Comparison of ENCODE assay signal across 15 mouse cellular contexts in genomic region chr8:104175848-104176527, GRCm38 (mm10). TPM values are rescaled to one million over a fixed set of nuclear protein-coding genes. Genes with fewer than 3 reads are reported as not detected.
A peak's percentile ranks its signal among the peaks of the same experiment; 100 is the strongest.
DNase-seq lines count a peak whose midpoint lies in the region; ATAC-seq lines count a peak whose summit lies in the region.
"Had no signal": no experiment of that assay in that cellular context is flagged by ENCODE, and none has a peak within 500 bp of the region (broad histone marks: within the 10 kb centered on the region; RNA-seq: fewer than 3 reads in every experiment).

No protein-coding gene starts in this region.

- peaks cover 26% of the 10 kb centered on the region for H3K27me3 ChIP-seq in limb, embryonic 11.5 days (ENCODE audit: control insufficient read depth, insufficient read depth, low read length)
- peaks cover 35% of the 10 kb centered on the region for H3K27me3 ChIP-seq in limb, embryonic 10.5 days (ENCODE audit: low read depth, poor library complexity, severe bottlenecking)

- 0 out of 2 replicates have a peak, but pooled peaks have one; percentile 32 for ATAC-seq in limb, embryonic 11.5 days (ENCODE audit: insufficient number of reproducible peaks, low FRiP score, low TSS enrichment, low read depth)
- peak; percentile 60 for ATAC-seq in granulocyte monocyte progenitor cell, adult 5-6 weeks (replicated peaks; ENCODE audit: poor library complexity, severe bottlenecking)
- ATAC-seq in megakaryocyte progenitor cell, adult 5-6 weeks (replicated peaks; ENCODE audit: poor library complexity) = peak; percentile 50
- no peak for ATAC-seq in megakaryocyte-erythroid progenitor cell, adult 5-6 weeks (replicated peaks; ENCODE audit: low FRiP score, low TSS enrichment, poor library complexity, severe bottlenecking)
- ATAC-seq: activated CD4-positive, CD25-positive, alpha-beta regulatory T cell, adult 4 months; intestine, postnatal 0 days; midbrain, embryonic 15.5 days had no signal

- no peaks in the 10 kb centered on the region for H3K4me1 ChIP-seq in limb, embryonic 11.5 days (ENCODE audit: control insufficient read depth, insufficient read depth, low read length)
- H3K4me1 ChIP-seq in limb, embryonic 10.5 days = peaks cover 5% of the 10 kb centered on the region

- WGBS in limb, embryonic 11.5 days = 79% methylated on average over 8 of the region's 8 CpGs
- WGBS in limb, embryonic 10.5 days = 81% methylated on average over 8 of the region's 8 CpGs

- no peak overlapping the region for H3K4me3 ChIP-seq in limb, embryonic 11.5 days (ENCODE audit: low read depth, low read length)
- no peak overlapping the region for H3K4me3 ChIP-seq in limb, embryonic 10.5 days
- H3K4me3 ChIP-seq: lung, embryonic 15.5 days; midbrain, embryonic 15.5 days had no signal

- H3K27ac ChIP-seq in limb, embryonic 11.5 days (replicated peaks; ENCODE audit: low read depth, low read length) = no peak overlapping the region
- H3K27ac ChIP-seq in limb, embryonic 10.5 days = no peak overlapping the region
- H3K27ac ChIP-seq: hindbrain, embryonic 14.5 days; lung, embryonic 15.5 days; midbrain, embryonic 15.5 days had no signal

- no peak for DNase-seq in limb, embryonic 11.5 days (ENCODE audit: low spot score)
- DNase-seq in limb, embryonic 10.5 days (ENCODE audit: low spot score) = no peak
- peak; percentile 31 to 39 for DNase-seq in B cell, adult 2 months
- DNase-seq in layer of hippocampus, adult 11-12 months (ENCODE audit: low spot score) = no peak
- DNase-seq: cerebellum, postnatal 25 days; kidney, postnatal 25 days had no signal

- H3K4me2 ChIP-seq in limb, embryonic 11.5 days (ENCODE audit: low read depth, severe bottlenecking) = no peak overlapping the region
- H3K4me2 ChIP-seq: hindbrain, embryonic 14.5 days; lung, embryonic 15.5 days; midbrain, embryonic 15.5 days had no signal

- no peaks in the 10 kb centered on the region for H3K9me3 ChIP-seq in limb, embryonic 11.5 days (ENCODE audit: control insufficient read depth, low read length)
- H3K9me3 ChIP-seq in limb, embryonic 10.5 days (replicated peaks) = no peaks in the 10 kb centered on the region; the same call in 1 of the 2 replicates
- H3K9me3 ChIP-seq: lung, embryonic 15.5 days; midbrain, embryonic 15.5 days had no signal

- H3K9ac ChIP-seq in limb, embryonic 11.5 days (ENCODE audit: low read length) = no peak overlapping the region
- H3K9ac ChIP-seq: hindbrain, embryonic 14.5 days; lung, embryonic 15.5 days; midbrain, embryonic 15.5 days had no signal

- H3K36me3 ChIP-seq in limb, embryonic 11.5 days (ENCODE audit: control insufficient read depth, insufficient read depth, low read length) = no peaks in the 10 kb centered on the region
- no peaks in the 10 kb centered on the region for H3K36me3 ChIP-seq in limb, embryonic 10.5 days
- H3K36me3 ChIP-seq: lung, embryonic 15.5 days; midbrain, embryonic 15.5 days had no signal

RNA-seq across cellular contexts. Expression of gene Bean1, which starts 5.7 kb away (rescaled TPM):
- 0.33 and 0.35 TPM in 2 replicates for polyA plus RNA-seq in limb, embryonic 11.5 days (2014; fragmentation: Nextera tagmentation; extraction: Ambion mirVana)
- 0.10 and 0.23 TPM in 2 replicates for polyA plus RNA-seq in limb, embryonic 10.5 days (2016; fragmentation: Nextera tagmentation; extraction: Ambion mirVana)
- not detected in 2 replicates for total RNA-seq in granulocyte monocyte progenitor cell, adult 5-6 weeks (2014; fragmentation: Nextera tagmentation)
- not detected in 2 replicates for total RNA-seq in granulocyte monocyte progenitor cell, adult 5-6 weeks (2017)
- total RNA-seq in megakaryocyte progenitor cell, adult 5-6 weeks (2015) = not detected in 2 replicates
- not detected in 2 replicates for total RNA-seq in megakaryocyte progenitor cell, adult 5-6 weeks (2017)
- total RNA-seq in megakaryocyte-erythroid progenitor cell, adult 5-6 weeks (2014; fragmentation: Nextera tagmentation) = not detected in 2 replicates
- total RNA-seq in megakaryocyte-erythroid progenitor cell, adult 5-6 weeks (2017) = not detected in 2 replicates
- total RNA-seq: liver, adult 2 months had no signal
- polyA plus RNA-seq: activated CD4-positive, CD25-positive, alpha-beta regulatory T cell, adult 4 months; liver, adult 2 months had no signal

Comparison
In these comparisons a context has a peak if more than half of its experiments do, and no peak if none do; other contexts are left out.
1. DNase-seq: peak in B cell, adult 2 months (2 of 2); none in limb, embryonic 11.5 days (single experiment), limb, embryonic 10.5 days (single experiment) and layer of hippocampus, adult 11-12 months (single experiment).